Mouse (Mus musculus) left cerebral cortex, adult 8-10 months (tissue): ENCODE results near the gene Pigk. TPM values are rescaled to one million over a fixed set of nuclear protein-coding genes. Genes with fewer than 3 reads are reported as not detected.

Experiments used
- DNase-seq, 2 experiments: peaks; one replicate each; pipeline ENCODE4 v3.0.0; 2022; ENCODE audit warnings: low spot score in 2 of 2
- total RNA-seq, 4 experiments: library from RNA; stranded (reverse); gene quantifications; 2 replicates each; pipeline ENCODE4 v1.2.4; 2022

The Pigk gene
- total RNA-seq, 4 experiments from 2014 or later, result 52.5 to 68.3 (median 54.0) TPM

GRCm38 (mm10) chr3:152728238-152728637 is 14.3 kb downstream of the Pigk start:
- no peak for DNase-seq

GRCm38 (mm10) chr3:152733011-152733410 is 19.1 kb downstream of the Pigk start:
- DNase-seq, result no peak

GRCm38 (mm10) chr3:152733513-152733912 is 19.6 kb downstream of the Pigk start:
- DNase-seq, result no peak

- no peak for DNase-seq
These were observed 20.2 kb downstream of the Pigk start for GRCm38 (mm10) chr3:152734100-152734499.

GRCm38 (mm10) chr3:152735601-152736250 is 21.8 kb downstream of the Pigk start:
- no peak for DNase-seq

DNA sequence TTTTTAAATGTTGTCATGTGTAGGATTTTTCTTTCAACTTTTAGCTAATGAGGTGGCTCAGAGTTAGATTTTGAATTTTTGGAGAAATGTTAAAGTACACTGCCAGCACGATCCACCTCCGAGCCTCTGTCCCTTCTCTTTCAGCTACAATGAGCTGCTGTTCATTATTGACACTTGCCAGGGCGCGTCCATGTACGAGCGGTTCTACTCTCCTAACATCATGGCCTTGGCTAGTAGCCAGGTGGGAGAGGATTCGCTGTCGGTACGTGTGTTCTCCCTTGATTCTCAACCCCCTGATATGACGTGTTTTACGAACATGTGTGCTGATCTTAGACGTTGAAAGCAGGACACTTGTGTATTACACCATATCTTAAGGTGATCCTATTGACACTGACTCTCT is 30.4 kb downstream of the Pigk start:
- DNase-seq, result no peak

DNA sequence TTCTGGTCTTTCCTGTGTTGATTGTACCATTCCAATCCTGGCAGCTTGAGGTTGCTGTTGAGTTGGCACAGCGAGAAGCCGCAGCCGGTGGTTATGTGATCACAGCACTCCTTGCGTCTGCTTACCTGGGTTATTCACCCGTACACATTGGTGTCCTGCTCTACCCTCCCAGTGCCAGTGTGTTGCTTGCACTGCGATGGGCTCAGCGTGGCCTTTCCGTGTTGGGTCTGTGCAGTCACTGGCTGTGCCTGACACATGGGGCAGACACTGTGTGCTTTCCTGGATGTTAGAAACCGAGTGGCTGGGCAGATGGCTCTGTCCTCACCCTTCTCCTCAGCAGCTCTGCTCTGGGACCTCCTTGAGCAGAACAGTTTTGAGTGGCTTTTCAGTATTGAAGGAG is 31.7 kb downstream of the Pigk start:
- no peak for DNase-seq

DNA sequence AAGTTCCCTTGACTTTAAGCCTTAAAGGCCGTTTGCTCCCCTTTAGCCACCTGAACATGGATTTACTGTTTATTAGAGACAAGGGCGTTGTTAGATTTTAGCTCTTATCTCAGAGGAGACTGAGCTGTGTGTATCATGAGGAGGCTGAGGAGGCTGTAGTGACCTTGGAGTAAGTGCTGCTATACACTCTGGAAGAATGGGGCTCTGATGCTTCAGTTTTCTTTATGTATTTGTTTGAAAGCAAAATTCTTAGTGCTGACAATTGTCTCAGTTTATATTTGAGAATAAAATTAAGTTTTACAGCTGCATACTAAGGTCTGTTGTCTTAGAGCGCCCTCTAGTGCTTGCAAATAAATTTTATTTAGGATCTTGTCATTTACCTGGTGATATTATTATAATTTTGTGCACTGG is 35.6 kb downstream of the Pigk start:
- no peak for DNase-seq

DNA sequence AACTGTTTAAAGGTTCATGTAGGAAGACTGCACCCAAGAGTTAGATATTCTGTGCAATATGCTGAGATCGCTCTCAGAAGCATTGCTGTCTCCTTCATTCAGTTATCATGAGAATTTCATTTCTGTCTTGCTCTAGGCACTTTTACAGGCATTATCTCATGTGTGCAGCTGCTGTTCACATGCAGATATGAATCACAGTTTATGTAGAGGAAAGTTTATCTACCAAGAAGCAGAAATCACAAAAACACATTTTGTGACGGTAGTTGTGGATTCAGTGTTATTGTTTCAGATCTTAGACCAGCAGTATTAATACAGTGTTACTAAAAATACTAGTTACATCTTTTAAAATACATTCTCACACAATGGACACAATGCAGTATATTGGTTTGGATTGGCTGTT is 36.0 kb downstream of the Pigk start:
- DNase-seq, result no peak

- DNase-seq, result no peak
These were observed 39.0 kb downstream of the Pigk start for GRCm38 (mm10) chr3:152752911-152753310.

GRCm38 (mm10) chr3:152753345-152753744 is 39.4 kb downstream of the Pigk start:
- no peak for DNase-seq

- no peak for DNase-seq
These were observed 40.2 kb downstream of the Pigk start for GRCm38 (mm10) chr3:152753920-152754764.

GRCm38 (mm10) chr3:152755515-152755914 is 41.6 kb downstream of the Pigk start:
- DNase-seq, result no peak

DNA sequence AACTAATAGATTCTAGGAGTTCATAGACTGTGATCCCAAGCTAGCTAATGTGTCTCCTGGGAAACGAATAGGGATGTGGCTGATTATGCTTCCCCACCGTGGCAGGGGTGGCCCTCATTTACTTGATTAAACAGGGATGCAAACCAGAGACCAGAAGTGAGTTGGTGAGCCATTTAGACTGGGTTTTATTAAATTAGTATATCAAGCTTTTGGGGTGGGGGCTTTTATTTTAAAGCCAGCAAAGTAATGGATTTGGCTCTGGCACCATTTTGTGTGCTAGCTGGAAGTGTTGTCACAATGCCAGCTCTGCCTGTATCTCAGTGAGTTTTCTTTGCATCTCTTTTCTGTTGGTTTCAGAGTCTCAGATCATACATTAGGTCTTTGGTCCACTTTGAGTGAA is 43.0 kb downstream of the Pigk start:
- DNase-seq, result no peak

DNA sequence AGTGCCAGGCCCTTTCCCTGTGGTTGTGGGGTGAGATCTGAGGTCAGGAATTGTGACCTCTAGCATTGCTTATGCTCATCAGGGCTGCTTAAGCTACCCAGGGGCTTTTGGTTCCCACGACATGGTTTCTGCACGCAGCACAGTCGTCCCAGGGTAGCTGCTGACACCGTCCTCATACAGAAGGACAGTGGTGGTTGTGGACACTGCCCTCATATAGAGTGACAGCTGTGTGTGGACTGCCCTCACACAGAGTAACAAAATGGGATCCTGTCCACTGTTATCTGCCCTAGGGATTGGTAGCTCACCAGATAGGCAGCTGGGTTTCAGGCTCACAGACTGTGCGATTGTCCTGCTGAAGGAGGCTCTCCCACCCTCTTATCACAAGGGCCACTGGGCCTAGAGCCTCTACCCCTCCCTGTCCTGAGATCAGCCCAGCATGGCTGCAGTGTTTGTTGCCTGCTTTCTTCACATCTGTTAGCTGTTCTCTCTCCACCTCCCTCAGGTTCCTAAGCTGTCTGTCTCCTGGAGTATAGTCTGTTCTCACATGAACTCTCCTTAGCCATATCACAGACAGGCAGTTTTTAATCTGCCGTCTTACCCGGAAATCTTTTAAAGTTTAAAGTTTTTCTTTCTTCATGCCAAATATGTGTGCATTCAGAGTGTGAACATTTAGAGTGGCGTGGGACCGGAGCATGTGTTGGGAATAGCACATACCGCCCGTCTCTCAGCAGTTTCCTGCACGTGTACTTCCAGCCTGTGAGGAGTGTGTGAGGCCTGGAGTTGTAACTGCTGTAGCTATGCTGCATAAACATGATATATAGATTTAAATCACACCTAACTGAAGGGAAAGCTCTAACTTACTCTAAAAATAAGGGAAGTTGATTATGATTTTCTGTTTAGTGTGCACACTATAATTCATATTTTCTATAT is 43.8 kb downstream of the Pigk start:
- no peak for DNase-seq

- DNase-seq, result no peak
These were observed 44.7 kb downstream of the Pigk start for GRCm38 (mm10) chr3:152758500-152759032.

DNA sequence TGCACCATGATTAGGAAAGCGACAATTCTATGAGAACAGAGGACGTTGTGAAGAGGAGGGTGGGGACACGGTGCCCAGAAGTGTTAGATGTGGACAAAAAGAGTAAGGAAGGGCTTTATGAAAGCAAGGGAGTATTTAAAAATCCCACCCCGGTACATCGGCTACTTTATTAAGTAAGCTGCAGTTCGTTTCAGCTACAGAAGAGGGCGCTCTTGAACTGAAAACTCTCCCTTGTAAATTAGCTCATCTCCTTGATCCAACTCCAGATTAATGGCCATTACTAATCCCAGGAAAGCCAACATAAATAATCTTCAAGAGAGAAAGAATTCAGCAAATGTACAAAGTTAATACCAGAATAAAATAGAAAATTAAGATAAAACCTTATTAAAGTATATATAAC is 47.2 kb downstream of the Pigk start:
- DNase-seq, result no peak

DNA sequence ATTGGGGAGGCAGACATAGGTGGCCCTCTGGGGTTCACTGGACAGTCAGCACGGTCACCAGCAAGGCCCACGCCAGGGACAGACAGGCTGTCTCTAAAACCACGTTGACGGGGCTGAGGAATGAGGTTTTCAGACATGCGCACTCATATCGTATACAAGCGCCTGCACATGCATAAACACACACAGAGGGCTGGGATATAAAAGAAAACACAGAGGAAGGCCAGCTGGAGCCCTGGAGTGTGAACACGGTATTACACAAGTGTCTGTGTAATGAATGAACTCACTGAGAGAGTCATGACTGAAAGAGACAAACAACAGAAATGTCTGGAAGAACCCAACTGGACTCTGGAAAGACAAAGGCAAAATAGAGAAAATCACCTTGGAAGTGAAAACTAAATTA is 47.8 kb downstream of the Pigk start:
- DNase-seq, result no peak

DNA sequence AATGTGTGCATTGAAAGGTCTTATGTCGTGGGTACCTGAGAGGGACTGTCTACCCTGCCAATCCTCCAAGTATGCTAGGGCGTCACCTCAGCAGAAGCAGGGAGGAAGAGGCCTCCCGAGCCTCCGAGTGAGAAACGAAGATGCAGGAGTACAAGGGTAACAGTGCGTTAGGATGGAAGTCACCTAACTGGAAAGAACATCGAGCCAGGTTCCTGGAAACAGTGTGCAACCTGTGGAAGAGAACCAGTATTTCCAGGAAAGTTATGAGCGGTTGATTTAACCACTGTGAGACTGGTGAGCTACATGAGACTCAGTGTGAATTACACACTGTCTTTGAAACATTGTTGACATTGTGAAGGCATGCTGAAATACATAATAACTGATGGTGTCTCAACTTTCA is 48.4 kb downstream of the Pigk start:
- no peak for DNase-seq

DNA sequence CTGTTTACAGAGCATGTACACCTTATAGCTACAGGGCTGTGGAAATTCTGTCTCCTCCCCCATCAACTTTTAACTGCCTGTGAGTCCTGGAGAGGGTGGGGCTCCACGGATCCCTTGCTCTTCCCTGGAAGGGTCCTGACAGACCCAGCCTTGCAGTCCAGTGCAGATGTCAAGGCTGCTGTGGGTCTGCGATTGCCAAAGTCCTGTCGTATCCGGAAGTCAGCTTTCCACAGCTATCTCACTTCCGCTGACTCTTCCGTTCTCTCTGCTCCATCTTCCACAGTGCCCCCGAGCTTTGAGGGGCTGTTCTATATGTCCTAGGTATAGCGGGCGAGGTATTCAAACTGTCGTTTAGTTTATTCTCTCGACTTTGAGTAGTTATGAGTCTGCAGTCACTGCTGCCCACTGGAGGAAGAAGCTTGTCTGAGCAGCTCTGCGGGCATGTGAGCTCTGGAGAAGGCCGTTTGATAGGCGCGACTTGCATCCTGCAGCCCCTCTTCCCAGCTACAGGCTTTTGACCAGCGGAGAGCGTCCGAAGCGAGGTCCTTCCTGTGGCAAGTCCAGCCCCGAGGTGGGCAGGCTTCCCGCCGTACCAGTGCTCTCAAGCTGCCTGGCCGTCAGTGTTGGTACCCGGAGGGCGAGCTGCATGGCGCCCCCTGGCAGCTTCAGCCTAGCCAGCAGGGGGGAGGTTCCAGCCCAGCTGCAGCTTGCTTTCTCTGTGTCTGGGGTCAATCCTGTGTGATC is 49.4 kb downstream of the Pigk start:
- no peak for DNase-seq
